Mouse (Mus musculus) left cerebral cortex, postnatal 36 days (tissue): ENCODE measurements around the gene Dlgap4. TPM values are rescaled to one million over a fixed set of nuclear protein-coding genes. Genes with fewer than 3 reads are reported as not detected.

Source experiments
- total RNA-seq, 2 experiments: library from RNA; stranded (reverse); gene quantifications; 2 replicates each; pipeline ENCODE4 v1.2.3; 2021

Dlgap4 gene
- total RNA-seq, 2 experiments from 2014 or later, result 224 to 241 TPM

Other genes with a start within 250 kb of the Dlgap4 start
- 100 to 1,000 TPM; 346 to 360 TPM for gene Epb41l1, start 192.8 kb upstream of the Dlgap4 start, total RNA-seq
- gene Aar2, start 66.1 kb upstream of the Dlgap4 start, total RNA-seq, result 10 to 100 TPM; 34.5 to 38.8 TPM
- 10 to 100 TPM; 16.6 to 16.9 TPM for gene Myl9, start 161.7 kb downstream of the Dlgap4 start, total RNA-seq
- gene Tgif2, start 226.3 kb downstream of the Dlgap4 start, total RNA-seq, result under 1 TPM; 0.61 to 0.76 TPM
- 1 to 10 TPM; 1.0 to 4.5 TPM for gene 4930518I15Rik, start 244.2 kb downstream of the Dlgap4 start, total RNA-seq
- 100 to 1,000 TPM in 1 of 2 experiments, 10 to 100 TPM in 1; 89.8 to 102 TPM for gene Rab5if, start 249.4 kb downstream of the Dlgap4 start, total RNA-seq